ENCODE assay signal across 8 mouse cellular contexts in the genomic region with DNA sequence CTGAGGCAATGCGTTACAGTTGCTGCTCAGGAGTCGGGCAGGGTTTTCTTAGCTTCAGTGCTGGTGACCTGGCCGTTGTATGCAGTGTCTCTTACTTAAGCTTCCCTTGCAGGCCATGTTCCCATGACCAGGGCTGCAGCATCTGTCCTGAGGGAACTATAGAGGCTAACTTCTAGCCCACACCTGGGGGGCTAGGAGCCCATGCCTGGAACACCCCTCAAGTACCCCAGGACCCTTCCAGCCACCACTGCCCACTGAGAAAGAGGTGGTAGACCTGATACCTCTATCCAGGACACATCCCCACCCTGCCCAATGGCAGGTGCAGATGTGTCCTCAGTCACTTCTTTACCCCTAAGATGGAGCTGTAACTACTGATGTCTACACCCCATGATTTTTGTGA. TPM values are rescaled to one million over a fixed set of nuclear protein-coding genes. Genes with fewer than 3 reads are reported as not detected.
DNase-seq lines count a peak whose midpoint lies in the region; ATAC-seq and TF ChIP-seq lines count a peak whose summit lies in the region.

No protein-coding gene starts in this region.

- H3K36me3 ChIP-seq in embryonic facial prominence, embryonic 14.5 days (ENCODE audit: control insufficient read depth, insufficient read depth, low read length) = no peaks in the 10 kb centered on the region
- H3K36me3 ChIP-seq in intestine, embryonic 15.5 days = no peaks in the 10 kb centered on the region
- no peaks in the 10 kb centered on the region for H3K36me3 ChIP-seq in myocyte (ENCODE audit: control insufficient read depth, insufficient read depth)

- intact Hi-C loops in left cerebral cortex, adult 2 months (cut with DNase I) = loop anchor here (1.0 to 5.0 kb wide), 3 partner anchors 41 to 146 kb away; partner anchors contain the start of gene Vps26a

- peak overlapping the region; percentile 92 for H3K27ac ChIP-seq in left cerebral cortex, adult 2 months
- peak overlapping the region; percentile 78; the same call in 1 of the 2 replicates for H3K27ac ChIP-seq in embryonic facial prominence, embryonic 14.5 days (replicated peaks; ENCODE audit: low read depth, low read length)
- H3K27ac ChIP-seq in intestine, embryonic 15.5 days = peak overlapping the region; percentile 88

- peak overlapping the region; percentile 77 for H3K4me3 ChIP-seq in left cerebral cortex, adult 2 months
- H3K4me3 ChIP-seq in embryonic facial prominence, embryonic 14.5 days (ENCODE audit: low read depth, low read length) = peak overlapping the region; percentile 79
- peak overlapping the region; percentile 71 for H3K4me3 ChIP-seq in intestine, embryonic 15.5 days (replicated peaks)
- peak overlapping the region; percentile 76 for H3K4me3 ChIP-seq in myocyte

- ATAC-seq in embryonic facial prominence, embryonic 14.5 days (ENCODE audit: low read depth) = no peak
- no peak for ATAC-seq in intestine, embryonic 15.5 days

- H3K4me2 ChIP-seq in embryonic facial prominence, embryonic 14.5 days (ENCODE audit: low read depth, low read length) = peak overlapping the region; percentile 94
- H3K4me2 ChIP-seq in intestine, embryonic 15.5 days (replicated peaks) = peak overlapping the region; percentile 86
- peak overlapping the region; percentile 92 for H3K4me2 ChIP-seq in myocyte (ENCODE audit: low read depth)

- H3K9ac ChIP-seq in embryonic facial prominence, embryonic 14.5 days (ENCODE audit: low read depth, low read length) = peak overlapping the region; percentile 73
- peak overlapping the region; percentile 64 for H3K9ac ChIP-seq in intestine, embryonic 15.5 days

- TF ChIP-seq POLR2A in myocyte (IDR thresholded peaks at IDR 0.05; ENCODE audit: insufficient read length, low read depth) = no peak

- no peaks in the 10 kb centered on the region for H3K9me3 ChIP-seq in embryonic facial prominence, embryonic 14.5 days (ENCODE audit: control insufficient read depth, low read length)
- no peaks in the 10 kb centered on the region for H3K9me3 ChIP-seq in intestine, embryonic 15.5 days

- H3K79me2 ChIP-seq in myocyte (ENCODE audit: control insufficient read depth, insufficient read depth) = peaks cover 21% of the 10 kb centered on the region

- no peak for DNase-seq in left cerebral cortex, adult 2 months (ENCODE audit: extremely low spot score in 1 of 2, low spot score in 2 of 2)
- DNase-seq in left cerebral cortex, adult 9 months (ENCODE audit: low spot score in 2 of 2) = no peak
- no peak for DNase-seq in embryonic facial prominence, embryonic 14.5 days (ENCODE audit: low spot score)
- no peak for DNase-seq in gastrocnemius, adult 18-20 months (ENCODE audit: low spot score)
- no peak for DNase-seq in testis, postnatal 10 days (ENCODE audit: low spot score)
- DNase-seq in kidney, postnatal 36 days = no peak

- H3ac ChIP-seq in myocyte (ENCODE audit: control insufficient read depth, insufficient read length) = peak overlapping the region; percentile 1

- no peaks in the 10 kb centered on the region for H3K27me3 ChIP-seq in embryonic facial prominence, embryonic 14.5 days (replicated peaks; ENCODE audit: control insufficient read depth, insufficient read depth, low read length)
- H3K27me3 ChIP-seq in intestine, embryonic 15.5 days (replicated peaks) = no peaks in the 10 kb centered on the region
- H3K27me3 ChIP-seq in myocyte (ENCODE audit: control insufficient read depth, insufficient read depth, insufficient read length) = no peaks in the 10 kb centered on the region

- TF ChIP-seq CTCF in left cerebral cortex, adult 2 months (IDR thresholded peaks at IDR 0.05) = no peak

- WGBS in embryonic facial prominence, embryonic 14.5 days = 26% methylated on average over 3 of the region's 3 CpGs
- 27% methylated on average over 3 of the region's 3 CpGs for WGBS in intestine, embryonic 15.5 days

- peaks cover 15% of the 10 kb centered on the region for H3K4me1 ChIP-seq in embryonic facial prominence, embryonic 14.5 days (ENCODE audit: control insufficient read depth, insufficient read depth, low read length)
- H3K4me1 ChIP-seq in intestine, embryonic 15.5 days (replicated peaks) = peaks cover 26% of the 10 kb centered on the region

TF ChIP-seq in myocyte, 11 proteins besides CTCF, POLR2A, EP300 and RAD21:
- TF ChIP-seq USF1 (IDR thresholded peaks at IDR 0.05; ENCODE audit: low read depth) = no peak
- no peak for TF ChIP-seq REST (IDR thresholded peaks at IDR 0.05; ENCODE audit: insufficient read depth, insufficient read length)
- no peak for TF ChIP-seq CEBPB (IDR thresholded peaks at IDR 0.05; ENCODE audit: insufficient read depth, poor library complexity, severe bottlenecking)
- no peak for TF ChIP-seq MYOG (IDR thresholded peaks at IDR 0.05; ENCODE audit: control insufficient read depth in 1 of 3, insufficient read depth in 1 of 3, insufficient read length in 2 of 3, low read depth in 2 of 3)
- no peak for TF ChIP-seq MAX (IDR thresholded peaks at IDR 0.05; ENCODE audit: low read depth)
- no peak for TF ChIP-seq E2F4 (IDR thresholded peaks at IDR 0.05; ENCODE audit: insufficient read depth)
- no peak for TF ChIP-seq POLR2AphosphoS2 (IDR thresholded peaks at IDR 0.05; ENCODE audit: insufficient read length, low read depth)
- TF ChIP-seq MYOD1 (IDR thresholded peaks at IDR 0.05; ENCODE audit: control insufficient read depth in 1 of 3, insufficient read length in 2 of 3, low read depth in 2 of 3) = no peak
- no peak for TF ChIP-seq SRF (IDR thresholded peaks at IDR 0.05; ENCODE audit: control insufficient read depth, insufficient read length, low read depth)

RNA-seq across cellular contexts. Expression of gene Hk1, which starts 38.7 kb away (rescaled TPM):
- total RNA-seq in left cerebral cortex, adult 2 months (2021) = 100 to 1,000 TPM; 298 to 310 TPM
- polyA plus RNA-seq in embryonic facial prominence, embryonic 14.5 days (2014; fragmentation: Nextera tagmentation; extraction: Ambion mirVana) = 28.4 and 33.7 TPM in 2 replicates
- 27.0 and 27.1 TPM in 2 replicates for polyA plus RNA-seq in intestine, embryonic 15.5 days (2015; fragmentation: Nextera tagmentation; extraction: Ambion mirVana)
- polyA plus RNA-seq in myocyte (2012; fragmentation: generic; extraction: Trizol) = 103 TPM
- total RNA-seq in gastrocnemius, adult 18-20 months (2021) = 1 to 10 TPM; 4.7 to 7.2 TPM
